Mouse (Mus musculus): ENCODE measurements at regions not wholly inside any gene's neighbourhood (a gene's known extent, or its start where the extent isn't known, plus 50 kb on each side); places are given as distances from the start of the nearest gene placed in this dataset.

DNA sequence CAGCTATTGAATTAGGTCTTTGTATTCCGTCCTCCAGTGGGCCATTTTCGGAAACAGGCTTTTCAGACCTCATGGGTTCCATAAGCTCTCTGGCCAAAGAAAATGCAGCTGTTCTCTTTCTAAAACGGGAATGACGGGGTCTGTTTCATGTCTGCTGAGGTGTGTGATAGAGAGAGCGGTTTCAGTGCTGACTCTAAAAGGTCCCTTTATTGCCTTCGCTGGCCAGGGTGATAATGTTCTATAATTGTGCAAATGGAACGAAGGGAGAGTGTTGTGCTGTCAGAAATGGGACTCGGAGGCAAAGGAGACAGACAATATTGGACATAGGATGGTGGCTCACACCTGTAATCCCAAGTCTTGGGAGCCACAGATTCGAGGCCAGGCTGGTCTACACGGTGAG, 53.5 kb upstream of the Osbpl8 start:
- no peak for DNase-seq (ENCODE audit: low read depth, low spot score)

DNA sequence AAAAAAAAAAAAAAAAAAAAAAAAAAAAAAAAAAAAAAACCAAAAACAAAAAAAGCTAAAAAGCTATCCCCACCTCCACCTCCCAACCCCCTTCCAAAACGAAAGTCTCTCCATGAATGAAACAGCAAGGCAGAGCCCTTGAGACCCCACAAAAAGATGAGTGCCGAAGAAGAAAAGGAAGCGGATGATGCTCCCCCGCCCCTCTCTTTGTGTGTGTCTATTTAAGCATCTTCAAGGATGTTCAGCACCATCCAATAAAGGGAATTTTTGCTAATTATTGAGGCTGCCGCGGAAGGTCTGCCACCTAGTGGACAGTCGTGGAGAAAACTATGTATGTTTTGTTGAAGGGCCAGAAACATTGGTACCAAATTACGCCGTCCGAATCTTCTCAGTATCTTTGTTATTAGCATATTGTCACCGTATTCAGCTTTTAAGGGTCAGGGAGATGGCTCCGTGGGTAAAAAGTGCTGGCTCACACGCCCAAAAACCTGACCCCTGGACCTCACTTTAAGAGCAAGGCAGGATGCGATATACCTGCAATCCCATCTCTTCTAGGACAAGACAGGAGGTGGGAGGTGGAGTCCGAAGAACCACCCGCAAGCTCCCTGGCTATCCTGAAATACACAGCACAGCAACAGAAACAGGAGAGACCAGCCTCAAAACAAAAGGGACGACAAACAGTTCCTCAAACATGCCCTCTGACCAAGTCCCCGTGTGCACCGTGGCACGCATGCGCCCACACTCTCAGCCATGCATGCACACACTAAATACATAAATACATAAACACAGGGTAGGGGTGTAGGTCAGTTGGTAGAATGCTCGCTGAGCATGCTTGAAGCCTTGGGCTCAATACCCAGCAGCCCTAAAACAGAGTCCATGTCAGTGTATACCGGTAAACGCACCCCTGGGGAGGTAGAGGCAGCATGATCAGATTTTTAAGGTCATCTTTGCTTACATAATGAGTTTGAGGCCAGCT, 55.6 kb upstream of the Osbpl8 start:
- DNase-seq (ENCODE audit: low read depth, low spot score), result peak; percentile 40

DNA sequence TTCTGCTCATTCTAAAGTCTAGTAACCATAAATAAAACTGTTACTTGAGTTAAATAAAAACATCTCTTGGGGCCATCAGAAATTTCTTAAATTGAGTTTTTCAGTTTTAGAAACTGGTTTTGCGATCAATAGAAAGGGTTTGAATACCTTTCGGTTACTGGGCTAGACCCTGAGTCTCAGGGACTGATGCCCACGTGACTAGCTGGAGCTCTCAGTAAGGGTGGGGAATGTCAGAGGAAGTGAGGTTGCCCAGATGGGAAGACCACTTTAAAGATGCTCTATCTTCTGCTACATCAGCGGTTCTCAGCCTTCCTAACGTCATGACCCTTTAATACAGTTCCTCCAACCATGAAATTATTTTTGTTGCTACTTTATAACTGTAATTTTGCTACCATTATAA, 56.7 kb upstream of the Osbpl8 start:
- DNase-seq (ENCODE audit: low read depth, low spot score), result no peak

DNA sequence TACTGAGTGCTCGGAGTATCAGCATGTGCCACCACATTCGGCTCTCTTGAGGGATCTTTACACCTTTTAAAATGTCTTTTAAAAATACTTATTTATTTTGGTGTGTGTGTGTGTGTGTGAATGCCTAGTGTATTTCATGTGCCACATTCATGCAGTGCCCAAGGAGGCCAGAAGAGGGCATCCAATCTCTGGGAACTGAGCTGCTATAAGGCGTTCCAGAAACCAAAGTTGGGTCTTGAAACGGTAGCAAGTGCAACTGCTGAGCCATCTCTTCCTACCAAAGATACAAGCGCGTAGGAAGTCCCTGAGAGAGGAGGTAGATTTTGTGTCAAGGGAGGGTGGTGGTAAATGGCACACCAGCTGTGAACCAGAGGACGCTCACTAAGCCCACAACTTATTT, 57.2 kb upstream of the Osbpl8 start:
- DNase-seq (ENCODE audit: low read depth, low spot score), result peak; percentile 45

DNA sequence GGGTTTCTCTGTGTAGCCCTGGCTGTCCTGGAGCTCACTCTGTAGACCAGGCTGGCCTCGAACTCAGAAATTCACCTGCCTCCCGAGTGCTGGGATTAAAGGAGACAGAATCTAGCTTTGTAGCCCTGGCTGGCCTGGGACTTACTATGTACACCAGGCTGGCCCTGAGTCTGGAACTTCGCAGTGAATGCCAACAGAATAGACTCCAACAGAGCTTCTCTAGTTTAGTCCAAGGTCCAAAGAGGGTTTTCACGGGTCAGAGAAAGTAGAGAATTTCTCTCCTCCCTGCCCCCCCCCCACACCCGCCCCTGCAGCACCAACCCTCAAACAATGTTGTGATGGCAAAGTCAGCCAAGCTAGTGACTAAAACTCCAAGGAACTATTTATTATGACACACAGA, 58.1 kb upstream of the Osbpl8 start:
- DNase-seq (ENCODE audit: low read depth, low spot score), result no peak

DNA sequence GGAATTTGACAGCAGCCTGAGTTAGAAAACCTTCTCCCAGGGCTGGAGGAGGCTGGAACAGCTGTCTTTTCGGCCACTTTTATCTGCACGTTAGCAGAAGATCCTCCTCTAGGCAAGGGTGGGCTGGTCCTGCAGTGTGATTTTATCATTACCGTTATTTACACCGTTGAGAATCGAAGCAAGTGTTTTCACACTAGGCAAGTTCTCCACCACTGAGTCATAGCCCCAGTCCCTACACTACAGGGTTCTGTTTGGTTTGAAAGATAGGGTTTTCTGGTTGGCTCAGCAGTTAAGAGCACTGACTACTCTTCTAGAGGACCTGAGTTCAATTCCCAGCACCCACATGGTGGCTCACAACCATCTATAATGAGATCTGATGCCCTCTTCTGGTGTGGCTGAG, 58.9 kb upstream of the Osbpl8 start:
- DNase-seq (ENCODE audit: low read depth, low spot score), result no peak

DNA sequence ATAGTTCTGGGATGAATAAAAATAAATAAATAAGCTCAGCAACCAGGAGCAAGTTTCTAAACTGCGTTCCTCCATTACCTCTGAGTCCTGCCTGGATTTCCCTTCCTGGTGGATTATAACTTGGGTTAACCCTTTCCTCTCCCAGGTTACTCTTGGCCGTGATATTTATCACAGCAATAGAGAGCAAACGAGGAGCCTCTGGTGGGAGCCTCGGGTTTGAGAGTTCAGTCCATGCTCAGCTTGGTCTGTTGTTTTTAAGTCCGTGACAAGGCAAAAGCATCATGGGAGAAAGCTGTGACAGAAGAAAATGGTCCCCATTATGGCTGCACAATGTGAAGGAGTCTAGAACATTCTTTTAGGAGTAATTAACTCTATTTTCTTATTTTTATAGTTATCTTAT, 61.0 kb upstream of the Osbpl8 start:
- DNase-seq (ENCODE audit: low read depth, low spot score), result no peak

DNA sequence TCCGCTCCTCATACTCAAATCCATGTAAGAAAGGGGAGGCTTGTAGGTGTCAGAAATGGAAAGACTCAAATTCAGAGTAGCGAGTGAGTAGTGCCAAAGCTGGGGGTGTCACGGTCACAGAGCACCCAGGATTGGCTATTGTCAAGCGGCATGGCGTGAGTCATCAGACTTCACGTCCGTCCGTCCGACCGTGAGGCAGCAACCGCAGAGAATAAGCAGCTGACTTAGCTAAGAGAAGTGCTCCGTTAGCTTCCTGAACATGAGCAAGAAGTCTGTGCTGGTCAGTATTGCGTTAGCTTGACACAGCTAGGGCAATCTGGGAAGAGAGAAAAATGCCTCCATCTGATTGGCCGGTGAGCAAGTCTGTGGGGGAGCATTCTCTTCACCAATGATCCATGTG, 61.5 kb upstream of the Osbpl8 start:
- no peak for DNase-seq (ENCODE audit: low read depth, low spot score)

DNA sequence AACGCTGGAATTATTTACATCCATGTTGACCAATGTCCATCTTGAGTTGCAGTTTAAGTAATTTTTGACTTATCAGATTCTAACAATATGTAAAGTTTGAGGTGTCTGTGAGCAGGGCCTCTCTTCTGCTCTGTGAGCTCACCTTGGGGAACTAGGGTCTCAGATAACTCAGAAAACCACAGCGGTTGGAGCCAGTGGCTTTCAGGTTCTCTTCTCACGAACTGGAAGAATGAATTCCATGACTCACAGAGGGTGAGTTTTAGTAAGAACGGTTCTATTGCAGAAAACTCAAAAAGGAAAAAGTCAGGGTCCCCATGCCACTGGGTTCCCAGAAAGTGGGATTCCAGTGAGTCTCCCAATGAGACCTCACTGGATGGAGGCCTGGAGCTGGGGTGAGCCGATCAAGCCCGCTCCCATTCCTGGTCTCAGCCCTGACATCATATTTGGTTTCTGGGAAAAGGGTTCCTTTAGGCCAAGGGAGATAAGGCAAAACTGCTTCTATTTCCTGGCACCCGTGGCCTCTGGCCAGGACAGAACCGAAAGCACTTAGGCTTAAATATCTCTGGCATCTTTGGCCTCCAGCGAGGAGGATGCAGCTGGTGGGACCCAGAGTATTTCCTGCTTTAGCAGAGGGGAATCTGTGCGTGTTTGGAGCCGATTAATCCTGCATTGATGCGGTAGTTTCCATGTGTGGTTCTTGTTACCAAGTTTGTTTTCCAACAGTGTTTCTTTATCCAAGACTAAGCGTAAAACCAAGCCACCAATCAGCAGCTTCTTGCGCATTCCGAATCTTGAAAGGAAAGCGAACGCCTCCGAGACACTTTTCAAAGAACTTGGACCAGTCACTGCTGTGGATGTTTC, 62.4 kb upstream of the Osbpl8 start:
- DNase-seq (ENCODE audit: low read depth, low spot score), result no peak

DNA sequence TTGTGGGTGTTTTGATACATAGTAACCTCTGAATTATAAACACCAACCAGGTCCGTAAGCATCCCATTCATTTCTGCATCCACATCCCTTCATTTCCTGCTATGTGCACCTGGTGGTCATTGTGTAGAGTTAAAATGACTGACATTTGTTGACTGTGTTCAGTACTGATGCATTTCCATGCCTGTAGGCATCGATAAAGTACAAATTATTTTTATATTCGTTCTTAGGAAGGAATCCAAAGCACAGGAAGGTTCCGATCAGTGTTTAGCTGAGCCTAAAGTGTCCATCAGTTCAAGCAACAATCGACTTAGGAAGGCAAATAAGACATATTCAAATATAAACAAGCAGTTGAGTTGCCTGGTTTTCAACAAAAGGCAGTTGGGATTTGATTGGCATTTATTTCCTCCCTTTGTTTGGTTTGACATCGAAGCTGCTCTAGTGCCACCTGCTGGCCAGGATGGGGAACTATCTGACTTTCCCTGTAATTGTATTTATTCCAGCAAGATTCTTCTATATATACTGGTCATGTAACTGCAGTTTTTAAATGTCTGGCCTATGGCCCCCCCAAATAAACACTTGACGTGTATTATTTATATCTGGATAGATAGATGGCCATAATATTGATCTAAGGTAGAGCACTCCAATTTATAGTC, 64.6 kb upstream of the Osbpl8 start:
- peak; percentile 83 for DNase-seq (ENCODE audit: low read depth, low spot score)

DNA sequence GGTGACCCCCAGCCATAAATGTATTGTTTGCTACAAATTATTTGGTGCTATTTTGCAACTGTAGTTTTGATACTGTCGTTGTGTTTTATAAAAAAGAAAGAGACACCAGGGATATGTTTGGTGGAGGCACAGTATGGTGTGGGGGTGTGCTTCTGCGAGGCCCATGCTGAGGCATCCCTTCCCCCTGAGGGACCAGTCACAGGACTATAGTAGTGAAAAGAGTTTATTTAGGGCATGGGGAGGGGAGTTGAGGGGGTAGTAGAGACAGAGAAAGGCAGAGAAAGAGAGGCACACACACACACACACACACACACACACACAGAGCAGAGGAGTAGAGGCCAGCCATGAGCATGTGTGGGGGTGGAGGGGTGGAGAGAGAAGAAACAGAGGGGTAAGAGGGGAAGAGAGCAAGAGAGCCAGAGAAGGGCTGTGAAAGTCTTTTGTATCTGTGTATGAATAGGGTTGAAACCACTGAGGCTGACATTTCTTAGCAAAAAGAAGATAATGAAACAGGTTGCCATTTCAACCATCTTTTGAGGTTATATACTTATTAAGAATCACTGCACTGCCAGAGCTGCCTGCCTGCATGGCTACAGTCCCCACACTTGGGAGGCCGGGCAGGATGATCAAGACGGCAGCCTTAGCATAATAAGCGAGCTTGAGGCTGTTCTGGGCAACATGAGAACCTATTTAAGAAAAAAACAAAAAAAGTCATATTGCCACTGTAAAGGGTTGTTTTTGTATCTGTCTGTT, 65.3 kb upstream of the Osbpl8 start:
- no peak for DNase-seq (ENCODE audit: low read depth, low spot score)

DNA sequence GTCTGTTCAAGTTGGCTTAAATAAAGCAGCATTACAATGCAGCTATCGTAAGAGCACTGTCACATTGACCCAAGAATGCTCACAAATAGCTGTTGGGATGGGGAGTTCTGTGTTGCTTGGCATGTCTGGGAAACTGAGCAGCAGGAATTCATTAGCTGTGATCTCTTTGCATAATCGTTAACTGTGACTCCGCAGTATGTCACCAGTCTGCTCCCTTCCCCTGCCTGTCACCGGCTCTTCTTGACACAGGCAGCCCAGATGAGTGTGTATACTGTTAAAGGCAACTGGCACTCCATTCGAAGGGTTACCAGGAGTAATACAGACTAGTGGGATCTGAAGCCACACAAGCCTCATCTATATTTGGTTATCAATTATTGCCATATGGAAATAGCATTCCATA, 67.3 kb upstream of the Osbpl8 start:
- DNase-seq (ENCODE audit: low read depth, low spot score), result no peak

DNA sequence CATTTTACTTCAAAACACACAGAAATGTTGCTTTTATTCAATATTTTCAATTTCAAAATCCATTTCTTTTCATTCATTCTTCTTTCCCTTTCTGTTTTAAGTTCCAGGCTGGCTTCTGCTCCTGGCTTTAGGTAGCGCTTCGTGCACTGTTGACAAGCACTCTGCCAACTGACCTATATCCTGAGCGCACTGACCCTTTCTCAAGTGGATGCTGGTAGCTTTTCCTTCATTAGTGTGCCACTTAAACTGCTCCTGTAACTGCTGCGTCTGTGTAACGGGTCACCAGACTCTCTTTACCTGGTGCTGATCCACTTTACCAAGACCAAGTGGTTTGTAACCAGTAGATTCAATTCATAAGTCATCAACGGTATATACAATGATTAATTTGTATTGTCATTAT, 67.7 kb upstream of the Osbpl8 start:
- no peak for DNase-seq (ENCODE audit: low read depth, low spot score)

DNA sequence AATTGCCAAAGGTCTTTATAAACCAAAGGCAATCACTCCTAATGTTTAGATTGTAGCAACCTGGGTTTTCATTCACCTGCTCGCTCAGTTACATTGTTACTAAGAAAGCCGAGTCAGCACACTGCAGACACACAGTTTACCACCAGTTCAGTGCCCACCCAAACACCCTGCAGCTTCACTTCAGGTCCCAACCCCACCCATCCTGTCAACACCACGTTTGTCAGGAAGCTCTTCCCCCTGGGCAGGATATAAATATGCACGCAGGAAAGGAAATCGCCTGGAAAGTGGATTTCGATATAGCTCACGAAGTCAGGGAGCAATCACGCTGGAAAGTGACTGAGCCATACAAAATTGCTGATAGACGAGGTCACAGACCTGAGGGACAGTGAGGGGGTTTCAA, 70.1 kb upstream of the Osbpl8 start:
- DNase-seq (ENCODE audit: low read depth, low spot score), result no peak

DNA sequence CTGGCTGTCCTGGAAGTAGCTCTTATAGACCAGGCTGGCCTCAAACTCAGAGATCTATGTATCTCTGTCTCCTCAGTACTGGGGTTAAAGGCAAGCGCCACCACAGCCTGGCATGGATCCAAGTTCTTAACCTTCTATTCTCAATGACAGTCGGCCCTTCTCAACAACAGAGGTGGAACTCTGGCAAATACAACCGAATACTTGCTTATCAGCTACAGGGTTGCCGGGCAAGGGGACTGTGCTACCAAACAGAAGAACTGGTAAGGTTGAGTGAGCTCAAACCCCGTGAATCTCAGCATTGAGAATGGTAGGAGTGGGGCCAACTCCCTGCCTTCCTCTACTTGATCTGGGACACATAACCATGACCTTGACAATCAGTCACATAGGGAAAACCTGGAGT, 75.2 kb upstream of the Osbpl8 start:
- no peak for DNase-seq (ENCODE audit: low read depth, low spot score)

DNA sequence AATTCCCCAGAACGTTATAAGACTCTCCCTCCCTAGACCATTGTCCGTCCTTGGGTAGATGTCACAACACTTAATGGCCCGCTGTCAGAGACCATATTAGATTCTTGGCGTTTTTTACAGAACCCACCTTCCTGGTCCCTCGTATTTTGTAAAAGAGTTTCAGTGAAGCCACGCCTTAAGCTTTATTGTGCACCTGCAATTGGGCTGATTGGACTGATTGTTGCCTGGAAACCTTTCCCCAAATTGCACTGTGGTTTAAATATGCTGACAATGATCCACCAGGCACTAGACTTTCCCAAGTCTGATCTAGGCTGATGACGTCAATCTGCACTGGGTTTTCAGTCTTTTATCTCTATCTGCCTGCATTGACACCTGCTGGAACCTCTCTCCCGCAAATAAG, 75.6 kb upstream of the Zdhhc17 start:
- DNase-seq (ENCODE audit: low read depth, low spot score), result no peak

DNA sequence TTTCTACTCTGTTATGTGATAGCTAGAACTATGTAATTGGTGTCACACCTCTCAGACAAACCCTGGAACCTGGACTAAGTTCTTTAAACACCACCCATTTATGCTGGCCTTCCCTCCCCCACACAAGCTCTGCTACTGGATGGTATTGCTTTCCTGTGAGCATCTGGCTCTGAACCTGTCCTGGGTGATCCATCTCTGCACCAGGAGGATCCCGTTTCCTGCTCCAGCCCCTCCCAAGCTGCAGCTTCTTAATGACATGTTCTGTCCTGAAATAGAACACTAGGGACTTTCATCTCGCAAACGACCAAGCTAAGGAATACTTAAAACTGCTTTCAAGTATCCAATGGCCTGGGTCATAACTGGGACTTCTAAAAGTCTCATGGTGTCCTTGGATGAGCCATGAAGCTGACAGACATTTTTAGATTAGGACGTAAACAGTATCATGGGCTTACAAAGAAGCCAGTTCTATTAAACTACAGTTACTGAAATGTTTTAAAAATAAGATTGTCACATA, 74.4 kb upstream of the Zdhhc17 start:
- no peak for DNase-seq (ENCODE audit: low read depth, low spot score)

DNA sequence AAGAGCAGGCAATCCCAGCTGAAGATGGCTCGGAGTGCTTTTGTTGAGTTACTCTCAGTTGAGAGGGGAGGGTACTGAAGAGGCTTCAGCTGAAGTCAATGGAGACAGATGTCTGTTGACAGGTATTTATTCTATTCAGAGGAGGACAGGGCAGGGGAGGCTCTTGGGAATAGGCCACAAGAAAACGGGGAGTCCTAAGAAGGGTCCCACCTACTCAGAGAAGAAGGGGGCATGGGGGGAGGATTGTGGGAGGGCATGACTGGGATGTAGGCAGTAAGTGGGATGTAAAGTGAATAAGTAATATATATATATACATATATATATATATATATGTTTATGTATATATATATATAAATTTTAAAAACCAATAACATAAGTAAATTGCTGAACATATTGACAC, 73.9 kb upstream of the Zdhhc17 start:
- no peak for DNase-seq (ENCODE audit: low read depth, low spot score)

DNA sequence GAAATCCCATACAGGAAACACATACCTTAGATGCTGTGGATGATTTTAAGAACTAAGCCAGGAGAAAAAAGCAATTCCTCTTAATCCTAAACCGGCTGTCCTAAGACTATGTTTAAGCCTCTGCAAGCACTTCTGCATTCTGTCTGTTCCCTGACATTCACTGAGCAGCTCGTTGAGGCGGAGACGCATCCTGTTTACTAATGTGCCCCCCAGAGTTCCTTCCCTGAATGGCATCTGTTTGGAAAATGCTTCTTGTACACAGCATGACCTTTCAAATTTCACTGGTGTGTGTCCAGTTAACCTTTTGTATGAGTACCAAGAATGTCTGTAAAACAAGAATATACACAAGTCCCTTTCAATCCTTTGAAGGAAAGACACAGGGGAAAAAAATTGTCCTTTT, 73.4 kb upstream of the Zdhhc17 start:
- DNase-seq (ENCODE audit: low read depth, low spot score), result no peak

DNA sequence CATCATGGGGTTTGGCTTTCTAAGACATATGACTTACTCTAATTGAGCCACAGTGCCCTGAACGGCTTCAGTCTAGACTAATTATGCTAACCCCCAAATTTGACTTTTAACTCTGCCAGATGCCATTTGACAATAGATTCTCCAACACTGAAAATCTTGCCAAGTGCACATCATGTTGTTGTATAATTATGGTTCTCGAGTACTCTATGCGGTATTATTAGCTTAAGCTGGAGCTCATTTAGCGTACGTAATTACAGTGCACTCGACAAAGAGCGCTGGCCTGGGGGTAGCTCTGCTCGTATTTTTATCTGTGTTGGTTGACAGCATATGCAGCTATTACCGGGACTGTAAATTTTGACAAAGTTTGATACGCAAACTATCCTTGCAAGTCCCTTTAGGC, 70.4 kb upstream of the Zdhhc17 start:
- DNase-seq (ENCODE audit: low read depth, low spot score), result no peak

DNA sequence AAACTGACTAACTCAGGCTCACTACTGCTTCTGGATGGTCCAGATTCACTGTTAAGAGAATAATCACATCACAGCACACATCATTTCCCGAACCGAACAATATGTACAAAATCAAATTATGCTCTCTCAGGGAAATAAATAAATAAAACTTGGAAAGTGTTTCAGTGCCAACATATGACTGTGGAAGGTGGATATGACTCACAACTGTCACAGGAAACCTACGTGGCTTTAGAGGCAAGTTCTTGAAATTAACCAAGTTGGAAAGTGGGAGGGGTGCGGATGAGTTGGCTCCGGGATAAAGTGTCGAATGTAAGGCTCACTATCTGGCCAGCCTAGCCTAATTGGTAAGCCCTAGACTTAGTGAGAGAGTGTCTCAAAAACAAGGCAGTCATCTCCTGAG, 69.1 kb upstream of the Zdhhc17 start:
- DNase-seq (ENCODE audit: low read depth, low spot score), result no peak

Measured in forelimb bud, embryonic 11.5 days (tissue).